Mouse (Mus musculus): ENCODE measurements around the gene Yipf3. TPM values are rescaled to one million over a fixed set of nuclear protein-coding genes. Genes with fewer than 3 reads are reported as not detected.
A peak's percentile ranks its signal among the peaks of the same experiment; 100 is the strongest.

Yipf3 gene
- polyA plus RNA-seq, 1 experiment from 2014 or later = 83.9 TPM

DNA sequence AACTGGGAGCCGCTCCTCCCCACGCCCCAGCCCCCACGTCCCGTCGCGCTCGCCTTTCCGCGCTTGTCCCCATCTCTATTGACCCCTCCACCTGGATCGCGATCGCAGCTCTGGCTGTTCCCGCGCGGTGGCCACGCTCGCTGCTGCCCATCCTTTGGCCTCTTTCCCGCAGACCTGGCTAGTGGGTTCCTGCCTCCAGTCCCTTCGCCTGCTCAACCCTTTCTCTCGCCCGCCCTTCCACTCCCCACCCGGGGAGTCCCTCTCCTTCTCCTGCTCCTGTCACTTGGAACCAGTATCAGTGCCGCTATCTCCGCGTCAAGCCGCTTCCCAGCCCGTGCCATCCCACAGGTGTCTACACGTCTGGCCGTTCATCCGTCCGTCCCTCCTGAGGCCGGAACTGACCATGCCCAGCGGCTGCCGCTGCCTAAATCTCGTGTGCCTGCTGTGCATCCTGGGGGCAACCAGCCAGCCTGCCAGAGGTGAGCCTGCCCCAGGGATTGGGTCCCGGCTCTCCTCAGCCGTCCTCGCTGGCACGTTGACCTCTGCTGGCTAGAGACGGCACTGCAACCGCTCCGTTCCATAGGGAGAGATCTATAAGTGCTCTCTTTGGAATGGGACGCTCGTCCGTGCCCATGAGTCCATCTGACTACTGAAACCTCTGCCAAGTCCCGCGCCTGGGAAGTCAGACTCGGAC lies 50.5 kb downstream of the Yipf3 start:
- Histone ChIP-seq H3K4me3 (peak overlapping the region; percentile 75), H3K4me1 (peaks cover 24% of the 10 kb centered on the region), H3K27me3 (ENCODE audit: insufficient read depth, poor library complexity, severe bottlenecking) (peaks cover 96% of the 10 kb centered on the region), H3K36me3 (0 out of 2 replicates have a peak, but pooled peaks cover 2% of the 10 kb centered on the region), H3K27ac (peak overlapping the region; percentile 42), H3K9me3 (no peaks in the 10 kb centered on the region)
- under 1% methylated on average over 48 of the region's 48 CpGs for WGBS
- DNase-seq (ENCODE audit: low spot score) = peak; percentile 92

DNA sequence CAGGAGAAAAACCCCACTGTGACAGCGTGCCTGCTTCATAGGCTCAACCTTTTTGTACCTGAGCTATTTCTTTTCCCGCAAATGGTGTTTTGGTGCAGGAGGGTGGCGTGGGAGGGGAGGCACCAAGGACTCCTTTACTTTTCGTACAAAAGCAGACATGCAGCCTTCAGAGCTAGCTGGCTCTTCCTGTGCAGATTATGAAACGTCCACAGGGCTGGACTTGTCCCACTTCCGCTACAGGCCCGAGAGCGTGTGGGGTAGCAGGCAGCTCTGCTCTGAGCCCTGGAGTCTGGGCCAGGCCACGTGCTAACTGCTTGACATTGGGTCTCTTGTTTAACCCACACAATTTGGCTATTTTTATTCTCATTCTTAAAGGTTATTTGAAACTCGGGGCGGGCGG lies 54.0 kb downstream of the Yipf3 start:
- 75% methylated on average over 12 of the region's 12 CpGs for WGBS
- Histone ChIP-seq H3K4me3 (no peak overlapping the region), H3K27me3 (ENCODE audit: insufficient read depth, poor library complexity, severe bottlenecking) (peaks cover 76% of the 10 kb centered on the region), H3K4me1 (peaks cover 36% of the 10 kb centered on the region), H3K36me3 (peaks cover 10% of the 10 kb centered on the region; the same call in 1 of the 2 replicates), H3K27ac (no peak overlapping the region), H3K9me3 (no peaks in the 10 kb centered on the region)
- no peak for DNase-seq (ENCODE audit: low spot score)

MicroRNA genes within 50 kb of the gene (microRNA counts, 519-probe panel; counts per million panel counts)
- not detected for microRNA mmu-miR-693-3p
- microRNA mmu-miR-693-5p = not detected

Small RNAs within 50 kb of the gene (microRNA-seq; reads per million reads assigned to microRNA genes)
- not detected for gene Mir693

Other genes with a start within 250 kb of the Yipf3 start
- gene Vegfa, start 215.7 kb upstream of the Yipf3 start, polyA plus RNA-seq (2016; fragmentation: Nextera tagmentation; extraction: Ambion mirVana) = 4.5 and 6.0 TPM in 2 replicates
- gene Mrps18a, start 137.1 kb upstream of the Yipf3 start, polyA plus RNA-seq (2016; fragmentation: Nextera tagmentation; extraction: Ambion mirVana) = 150 and 166 TPM in 2 replicates
- gene Rsph9, start 103.9 kb upstream of the Yipf3 start, polyA plus RNA-seq (2016; fragmentation: Nextera tagmentation; extraction: Ambion mirVana) = 5.1 and 7.3 TPM in 2 replicates
- gene Mad2l1bp, start 94.5 kb upstream of the Yipf3 start, polyA plus RNA-seq (2016; fragmentation: Nextera tagmentation; extraction: Ambion mirVana) = 39.9 and 41.6 TPM in 2 replicates
- 32.3 and 34.9 TPM in 2 replicates for gene Gtpbp2, start 87.0 kb upstream of the Yipf3 start, polyA plus RNA-seq (2016; fragmentation: Nextera tagmentation; extraction: Ambion mirVana)
- 8.3 and 12.2 TPM in 2 replicates for gene Polh, start 45.4 kb upstream of the Yipf3 start, polyA plus RNA-seq (2016; fragmentation: Nextera tagmentation; extraction: Ambion mirVana)
- gene Xpo5, start 45.3 kb upstream of the Yipf3 start, polyA plus RNA-seq (2016; fragmentation: Nextera tagmentation; extraction: Ambion mirVana) = 33.5 and 42.8 TPM in 2 replicates
- gene Polr1c, start within 50 bp of the Yipf3 start, polyA plus RNA-seq (2016; fragmentation: Nextera tagmentation; extraction: Ambion mirVana) = 53.8 and 81.2 TPM in 2 replicates
- gene Lrrc73, start 5.5 kb downstream of the Yipf3 start, polyA plus RNA-seq (2016; fragmentation: Nextera tagmentation; extraction: Ambion mirVana) = 0.33 and 0.38 TPM in 2 replicates
- gene Tjap1, start 34.9 kb downstream of the Yipf3 start, polyA plus RNA-seq (2016; fragmentation: Nextera tagmentation; extraction: Ambion mirVana) = 46.5 and 55.8 TPM in 2 replicates
- 0.36 and 0.77 TPM in 2 replicates for gene Dlk2, start 49.3 kb downstream of the Yipf3 start, polyA plus RNA-seq (2016; fragmentation: Nextera tagmentation; extraction: Ambion mirVana)
- gene Abcc10, start 80.3 kb downstream of the Yipf3 start, polyA plus RNA-seq (2016; fragmentation: Nextera tagmentation; extraction: Ambion mirVana) = 5.4 and 7.3 TPM in 2 replicates
- 6.1 and 7.0 TPM in 2 replicates for gene Zfp318, start 135.7 kb downstream of the Yipf3 start, polyA plus RNA-seq (2016; fragmentation: Nextera tagmentation; extraction: Ambion mirVana)
- gene Crip3, start 180.8 kb downstream of the Yipf3 start, polyA plus RNA-seq (2016; fragmentation: Nextera tagmentation; extraction: Ambion mirVana) = 0.54 and 0.83 TPM in 2 replicates
- gene Slc22a7, start 190.4 kb downstream of the Yipf3 start, polyA plus RNA-seq (2016; fragmentation: Nextera tagmentation; extraction: Ambion mirVana) = 0.15 and 0.30 TPM in 2 replicates
- gene Ttbk1, start 239.6 kb downstream of the Yipf3 start, polyA plus RNA-seq (2016; fragmentation: Nextera tagmentation; extraction: Ambion mirVana) = 0.09 and 0.14 TPM in 2 replicates
- gene Dnph1, start 248.6 kb downstream of the Yipf3 start, polyA plus RNA-seq (2016; fragmentation: Nextera tagmentation; extraction: Ambion mirVana) = 36.5 and 52.8 TPM in 2 replicates